Mouse (Mus musculus) midbrain, embryonic 10.5 days (tissue): ENCODE results near the gene Nop9. TPM values are rescaled to one million over a fixed set of nuclear protein-coding genes. Genes with fewer than 3 reads are reported as not detected.

Experiments used
- DNase-seq: peaks from one replicate; pipeline ENCODE4 v3.0.0-alpha.2; 2017; ENCODE audit warnings: low spot score
- H3K27ac ChIP-seq: fragments of 300-500 bp; sonication (generic); replicated peaks from 2 replicates; pipeline ENCODE4 v1.5.1; 2016; ENCODE audit warnings: mild to moderate bottlenecking
- H3K27me3 ChIP-seq: fragments of 300-500 bp; sonication (generic); 2 replicates; pipeline ENCODE4 v1.6.1; 2016; ENCODE audit warnings: low read depth, mild to moderate bottlenecking; ENCODE audit not compliant: poor library complexity, severe bottlenecking
- H3K36me3 ChIP-seq: fragments of 300-500 bp; sonication (generic); 2 replicates; pipeline ENCODE4 v1.6.1; 2016; ENCODE audit warnings: mild to moderate bottlenecking, moderate library complexity
- H3K4me1 ChIP-seq: fragments of 300-500 bp; sonication (generic); 2 replicates; pipeline ENCODE4 v1.6.1; 2016
- H3K4me3 ChIP-seq: fragments of 300-500 bp; sonication (generic); 2 replicates; pipeline ENCODE4 v1.5.1; 2016; ENCODE audit warnings: mild to moderate bottlenecking, moderate library complexity
- H3K9me3 ChIP-seq: fragments of 300-500 bp; sonication (generic); replicated peaks from 2 replicates; pipeline ENCODE4 v1.6.1; 2016; ENCODE audit warnings: mild to moderate bottlenecking
- WGBS: fragments of 180-500 bp; shearing (Covaris S2); methylation state at CpG from one replicate; pipeline ENCODE4 v1.1.7; 2016; 5-methylcytosine and 5-hydroxymethylcytosine counted together
- polyA plus RNA-seq: library from polyadenylated mRNA; unstranded; fragments of >200 nt; fragmentation: Nextera tagmentation; extraction: Ambion mirVana; gene quantifications from 2 replicates; pipeline ENCODE4 v1.2.1, GENCODE M21; 2016

Nop9 gene
- polyA plus RNA-seq: 50.6 and 60.8 TPM in 2 replicates

- H3K27ac ChIP-seq: peak within 1 kb of the TSS; percentile 86
- WGBS: 2% methylated on average over 48 of the region's 48 CpGs
- peak; percentile 94 for DNase-seq
- H3K4me3 ChIP-seq: peak within 1 kb of the TSS; percentile 90
- peaks cover 39% of the 10 kb centered on the region for H3K4me1 ChIP-seq
- H3K36me3 ChIP-seq: peaks cover 39% of the 10 kb centered on the region
- H3K9me3 ChIP-seq: no peaks in the 10 kb centered on the region
- H3K27me3 ChIP-seq: no peaks in the 10 kb centered on the region
These were observed at the start of gene Nop9, which contains the start of gene Dhrs1 for GRCm38 (mm10) chr14:55745180-55745860. Nop9 (plus strand) TSS chr14:55745693. Dhrs1 (minus strand) TSS chr14:55745690.

GRCm38 (mm10) chr14:55697226-55697625, 48.3 kb upstream of the Nop9 start:
- 89% methylated on average over 4 of the region's 4 CpGs for WGBS
- Histone ChIP-seq H3K4me3 (no peak overlapping the region), H3K36me3 (no peaks in the 10 kb centered on the region), H3K9me3 (no peaks in the 10 kb centered on the region), H3K4me1 (no peaks in the 10 kb centered on the region), H3K27ac (no peak overlapping the region), H3K27me3 (no peaks in the 10 kb centered on the region)
- DNase-seq: no peak

- H3K27ac ChIP-seq: no peak overlapping the region
- no peaks in the 10 kb centered on the region for H3K27me3 ChIP-seq
- H3K36me3 ChIP-seq: no peaks in the 10 kb centered on the region
- H3K4me1 ChIP-seq: no peaks in the 10 kb centered on the region
- no peak for DNase-seq
- no peak overlapping the region for H3K4me3 ChIP-seq
- WGBS: 59% methylated on average over 9 of the region's 9 CpGs
- no peaks in the 10 kb centered on the region for H3K9me3 ChIP-seq
These were observed 44.4 kb upstream of the Nop9 start for GRCm38 (mm10) chr14:55701131-55701530.

GRCm38 (mm10) chr14:55702761-55703160, 42.7 kb upstream of the Nop9 start:
- Histone ChIP-seq H3K27ac (no peak overlapping the region), H3K4me1 (no peaks in the 10 kb centered on the region), H3K27me3 (no peaks in the 10 kb centered on the region), H3K4me3 (no peak overlapping the region), H3K36me3 (no peaks in the 10 kb centered on the region), H3K9me3 (no peaks in the 10 kb centered on the region)
- WGBS: 77% methylated on average over 6 of the region's 6 CpGs
- no peak for DNase-seq

GRCm38 (mm10) chr14:55706051-55706600, 39.4 kb upstream of the Nop9 start:
- H3K27me3 ChIP-seq: no peaks in the 10 kb centered on the region
- H3K27ac ChIP-seq: no peak overlapping the region
- DNase-seq: no peak
- H3K9me3 ChIP-seq: no peaks in the 10 kb centered on the region
- no peaks in the 10 kb centered on the region for H3K36me3 ChIP-seq
- 92% methylated on average over 8 of the region's 8 CpGs for WGBS
- H3K4me1 ChIP-seq: no peaks in the 10 kb centered on the region
- H3K4me3 ChIP-seq: no peak overlapping the region

- WGBS: 77% methylated on average over 5 of the region's 5 CpGs
- Histone ChIP-seq H3K27me3 (peaks cover 12% of the 10 kb centered on the region), H3K9me3 (no peaks in the 10 kb centered on the region), H3K36me3 (no peaks in the 10 kb centered on the region), H3K4me3 (no peak overlapping the region), H3K4me1 (no peaks in the 10 kb centered on the region), H3K27ac (no peak overlapping the region)
- DNase-seq: no peak
These were observed 38.1 kb upstream of the Nop9 start for GRCm38 (mm10) chr14:55707397-55707796.

GRCm38 (mm10) chr14:55709509-55709908, 36.0 kb upstream of the Nop9 start:
- Histone ChIP-seq H3K27ac (no peak overlapping the region), H3K36me3 (no peaks in the 10 kb centered on the region), H3K27me3 (peaks cover 28% of the 10 kb centered on the region), H3K4me1 (peaks cover 11% of the 10 kb centered on the region), H3K9me3 (no peaks in the 10 kb centered on the region), H3K4me3 (no peak overlapping the region)
- 84% methylated on average over 4 of the region's 4 CpGs for WGBS
- DNase-seq: no peak

GRCm38 (mm10) chr14:55711786-55712185, 33.7 kb upstream of the Nop9 start:
- Histone ChIP-seq H3K27me3 (peaks cover 28% of the 10 kb centered on the region), H3K9me3 (no peaks in the 10 kb centered on the region), H3K4me3 (no peak overlapping the region), H3K27ac (no peak overlapping the region), H3K4me1 (peaks cover 11% of the 10 kb centered on the region), H3K36me3 (peaks cover 6% of the 10 kb centered on the region)
- WGBS: 87% methylated on average over 7 of the region's 7 CpGs
- DNase-seq: no peak

GRCm38 (mm10) chr14:55713007-55713728, 32.3 kb upstream of the Nop9 start:
- Histone ChIP-seq H3K9me3 (no peaks in the 10 kb centered on the region), H3K36me3 (peaks cover 18% of the 10 kb centered on the region), H3K27ac (0 out of 2 replicates have a peak overlapping the region, but pooled peaks have one; percentile 10), H3K4me3 (peak overlapping the region; percentile 32), H3K4me1 (peaks cover 11% of the 10 kb centered on the region), H3K27me3 (peaks cover 28% of the 10 kb centered on the region)
- 15% methylated on average over 25 of the region's 25 CpGs for WGBS
- DNase-seq: no peak

- peaks cover 11% of the 10 kb centered on the region for H3K4me1 ChIP-seq
- 0 out of 2 replicates have a peak within 1 kb of the TSS, but pooled peaks have one; percentile 13 for H3K27ac ChIP-seq
- H3K4me3 ChIP-seq: peak within 1 kb of the TSS; percentile 32
- no peaks in the 10 kb centered on the region for H3K9me3 ChIP-seq
- H3K27me3 ChIP-seq: peaks cover 28% of the 10 kb centered on the region
- H3K36me3 ChIP-seq: peaks cover 24% of the 10 kb centered on the region
- DNase-seq: no peak
- WGBS: 27% methylated on average over 4 of the region's 4 CpGs
These were observed 31.8 kb upstream of the Nop9 start, which contains the start of gene Tgm1 for GRCm38 (mm10) chr14:55713729-55714122. Tgm1 (minus strand) TSS chr14:55713926.

GRCm38 (mm10) chr14:55714893-55715292, 30.6 kb upstream of the Nop9 start:
- no peak for DNase-seq
- Histone ChIP-seq H3K27ac (no peak overlapping the region), H3K36me3 (peaks cover 35% of the 10 kb centered on the region), H3K27me3 (peaks cover 28% of the 10 kb centered on the region), H3K4me1 (peaks cover 11% of the 10 kb centered on the region), H3K4me3 (no peak overlapping the region), H3K9me3 (no peaks in the 10 kb centered on the region)
- WGBS: 41% methylated on average over 6 of the region's 6 CpGs

- 96% methylated on average over 6 of the region's 6 CpGs for WGBS
- Histone ChIP-seq H3K4me1 (peaks cover 18% of the 10 kb centered on the region), H3K27ac (no peak overlapping the region), H3K27me3 (peaks cover 28% of the 10 kb centered on the region), H3K36me3 (peaks cover 38% of the 10 kb centered on the region), H3K4me3 (no peak overlapping the region), H3K9me3 (no peaks in the 10 kb centered on the region)
- DNase-seq: no peak
These were observed 29.2 kb upstream of the Nop9 start for GRCm38 (mm10) chr14:55716271-55716670.

GRCm38 (mm10) chr14:55716884-55717283, 28.6 kb upstream of the Nop9 start:
- Histone ChIP-seq H3K4me1 (peaks cover 22% of the 10 kb centered on the region), H3K27me3 (peaks cover 22% of the 10 kb centered on the region), H3K4me3 (no peak overlapping the region), H3K27ac (no peak overlapping the region), H3K36me3 (peaks cover 38% of the 10 kb centered on the region), H3K9me3 (no peaks in the 10 kb centered on the region)
- no peak for DNase-seq
- 90% methylated on average over 8 of the region's 8 CpGs for WGBS
